Mouse (Mus musculus): ENCODE data around the gene Gm960. TPM values are rescaled to one million over a fixed set of nuclear protein-coding genes. Genes with fewer than 3 reads are reported as not detected.

Gm960 gene
- total RNA-seq, 1 experiment from 2014 or later: not detected

- ATAC-seq (ENCODE audit: extremely low read depth, insufficient number of reproducible peaks, low FRiP score, poor library complexity, severe bottlenecking): no peak
Observed at GRCm38 (mm10) chr19:4625829-4626535, 72.5 kb downstream of the Gm960 start.

GRCm38 (mm10) chr19:4625179-4625828 lies 73.2 kb downstream of the Gm960 start, which contains the start of gene Rce1:
Gene Rce1 (minus strand): TSS chr19:4625641.
- ATAC-seq (ENCODE audit: extremely low read depth, insufficient number of reproducible peaks, low FRiP score, poor library complexity, severe bottlenecking): peak; percentile 76

GRCm38 (mm10) chr19:4624406-4625178 lies 73.9 kb downstream of the Gm960 start:
- no peak for ATAC-seq (ENCODE audit: extremely low read depth, insufficient number of reproducible peaks, low FRiP score, poor library complexity, severe bottlenecking)

GRCm38 (mm10) chr19:4624006-4624405 lies 74.5 kb downstream of the Gm960 start:
- no peak for ATAC-seq (ENCODE audit: extremely low read depth, insufficient number of reproducible peaks, low FRiP score, poor library complexity, severe bottlenecking)

- ATAC-seq (ENCODE audit: extremely low read depth, insufficient number of reproducible peaks, low FRiP score, poor library complexity, severe bottlenecking): no peak
Observed at GRCm38 (mm10) chr19:4623419-4623818, 75.0 kb downstream of the Gm960 start.

GRCm38 (mm10) chr19:4622780-4623179 lies 75.7 kb downstream of the Gm960 start:
- no peak for ATAC-seq (ENCODE audit: extremely low read depth, insufficient number of reproducible peaks, low FRiP score, poor library complexity, severe bottlenecking)

- ATAC-seq (ENCODE audit: extremely low read depth, insufficient number of reproducible peaks, low FRiP score, poor library complexity, severe bottlenecking): no peak
Observed at GRCm38 (mm10) chr19:4620721-4621120, 77.7 kb downstream of the Gm960 start.

- no peak for ATAC-seq (ENCODE audit: extremely low read depth, insufficient number of reproducible peaks, low FRiP score, poor library complexity, severe bottlenecking)
Observed at GRCm38 (mm10) chr19:4619461-4619860, 79.0 kb downstream of the Gm960 start.

- no peak for ATAC-seq (ENCODE audit: extremely low read depth, insufficient number of reproducible peaks, low FRiP score, poor library complexity, severe bottlenecking)
Observed at GRCm38 (mm10) chr19:4618183-4618582, 80.3 kb downstream of the Gm960 start.

GRCm38 (mm10) chr19:4616546-4616945 lies 81.9 kb downstream of the Gm960 start:
- no peak for ATAC-seq (ENCODE audit: extremely low read depth, insufficient number of reproducible peaks, low FRiP score, poor library complexity, severe bottlenecking)

GRCm38 (mm10) chr19:4615151-4616093 lies 83.0 kb downstream of the Gm960 start, which contains the start of gene Lrfn4:
Gene Lrfn4 (minus strand): TSS chr19:4615667.
- no peak for ATAC-seq (ENCODE audit: extremely low read depth, insufficient number of reproducible peaks, low FRiP score, poor library complexity, severe bottlenecking)

GRCm38 (mm10) chr19:4614305-4615150 lies 83.9 kb downstream of the Gm960 start:
- ATAC-seq (ENCODE audit: extremely low read depth, insufficient number of reproducible peaks, low FRiP score, poor library complexity, severe bottlenecking): no peak

GRCm38 (mm10) chr19:4613464-4614304 lies 84.8 kb downstream of the Gm960 start:
- no peak for ATAC-seq (ENCODE audit: extremely low read depth, insufficient number of reproducible peaks, low FRiP score, poor library complexity, severe bottlenecking)

GRCm38 (mm10) chr19:4612181-4612961 lies 86.1 kb downstream of the Gm960 start:
- no peak for ATAC-seq (ENCODE audit: extremely low read depth, insufficient number of reproducible peaks, low FRiP score, poor library complexity, severe bottlenecking)

GRCm38 (mm10) chr19:4610109-4610508 lies 88.4 kb downstream of the Gm960 start:
- ATAC-seq (ENCODE audit: extremely low read depth, insufficient number of reproducible peaks, low FRiP score, poor library complexity, severe bottlenecking): no peak

- ATAC-seq (ENCODE audit: extremely low read depth, insufficient number of reproducible peaks, low FRiP score, poor library complexity, severe bottlenecking): no peak
Observed at GRCm38 (mm10) chr19:4608511-4608910, 90.0 kb downstream of the Gm960 start.

Measured in neutrophil, adult 5-6 weeks (primary cell).